Mouse (Mus musculus) liver, embryonic 14.5 days (tissue): ENCODE measurements around the gene Ifna7.
"Not testable (repeated sequence)": the region's sequence is repeated elsewhere in the genome, so short reads cannot be mapped to it uniquely, and the experiment has no call there.

ENCODE experiments used
- CTCF ChIP-seq: IDR thresholded peaks from 2 replicates; pipeline ENCODE4 v1.5.1; 2016; ENCODE audit warnings: antibody characterized with exemption, low read depth, control low read depth
- EP300 ChIP-seq: IDR thresholded peaks from 2 replicates; pipeline ENCODE4 v1.6.1; 2016; ENCODE audit warnings: antibody characterized with exemption, low read depth

DNA sequence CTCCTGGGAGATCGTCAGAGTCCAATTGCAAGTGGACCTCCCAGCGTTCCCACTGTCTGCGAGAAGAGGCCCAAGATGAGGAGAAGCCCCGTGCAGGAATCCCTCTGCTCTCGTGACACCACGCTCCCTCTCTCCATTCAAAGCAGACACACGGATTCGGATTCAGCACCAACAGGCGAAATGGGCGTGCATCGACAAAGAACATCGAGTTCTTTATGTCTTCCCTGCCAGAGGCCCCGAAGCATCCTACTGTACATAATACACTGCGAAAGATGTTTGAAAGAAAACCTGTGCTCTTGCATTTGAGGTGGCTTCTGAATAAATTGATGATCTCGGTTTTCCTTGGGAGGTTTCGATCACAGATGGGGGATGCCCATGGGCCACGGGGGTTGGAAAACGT, 35.7 kb upstream of the Ifna7 start:
- TF ChIP-seq CTCF, EP300: not testable (repeated sequence)
